Mouse (Mus musculus) adrenal gland, adult (tissue): ENCODE results near the gene Sumo2.
"Not testable (repeated sequence)": the region's sequence is repeated elsewhere in the genome, so short reads cannot be mapped to it uniquely, and the experiment has no call there.

Experiments
- DNase-seq, 2 experiments: peaks; one replicate each; pipeline ENCODE4 v3.0.0; 2022 to 2023; ENCODE audit warnings: low spot score in 1 of 2; ENCODE audit not compliant: inconsistent age in 2 of 2

Gene Sumo2

GRCm38 (mm10) chr11:115485155-115485554, 50.9 kb downstream of the Sumo2 start:
- no peak for DNase-seq

DNA sequence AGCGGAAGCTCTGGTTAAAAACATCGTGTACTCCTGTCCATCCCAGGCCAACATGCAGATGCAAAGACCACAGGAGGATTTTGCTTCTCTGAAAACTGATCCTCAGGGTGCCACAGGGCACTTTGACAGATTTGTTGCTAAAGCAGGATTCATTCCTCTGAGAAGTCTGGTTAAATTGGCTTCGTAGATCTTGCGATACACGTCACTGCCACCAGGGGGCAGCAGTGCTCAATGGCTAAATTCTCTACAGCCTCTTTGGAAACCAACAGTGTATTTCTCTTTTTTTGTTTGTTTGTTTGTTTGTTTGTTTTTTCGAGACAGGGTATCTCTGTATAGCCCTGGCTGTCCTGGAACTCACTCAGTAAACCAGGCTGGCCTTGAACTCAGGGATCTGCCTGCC, 52.4 kb downstream of the Sumo2 start:
- DNase-seq = peak; percentile 73 to 94

DNA sequence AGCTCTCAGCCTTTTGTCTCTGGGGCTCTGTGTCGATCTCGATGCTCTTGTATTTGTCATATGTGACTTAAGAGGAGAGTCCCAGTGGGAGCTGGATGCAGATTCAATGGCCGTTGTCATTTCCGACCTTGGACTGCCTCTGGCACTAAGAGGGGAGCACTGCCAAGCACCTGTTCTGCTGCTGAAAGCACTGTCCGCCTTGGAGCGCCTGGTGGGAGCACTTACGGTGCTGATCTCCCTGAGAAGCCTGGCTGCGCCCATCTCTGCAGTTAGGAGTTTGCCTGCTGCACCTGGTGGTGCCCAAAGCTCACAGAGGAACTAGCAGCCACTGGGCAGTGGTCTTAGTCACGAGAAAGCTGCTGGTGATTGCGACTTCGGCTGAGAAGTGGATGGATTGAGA, 52.8 kb downstream of the Sumo2 start:
- no peak for DNase-seq

GRCm38 (mm10) chr11:115481553-115482259, 54.4 kb downstream of the Sumo2 start:
- no peak for DNase-seq

- no peak for DNase-seq
These were observed 57.7 kb downstream of the Sumo2 start for GRCm38 (mm10) chr11:115478296-115478938.

DNA sequence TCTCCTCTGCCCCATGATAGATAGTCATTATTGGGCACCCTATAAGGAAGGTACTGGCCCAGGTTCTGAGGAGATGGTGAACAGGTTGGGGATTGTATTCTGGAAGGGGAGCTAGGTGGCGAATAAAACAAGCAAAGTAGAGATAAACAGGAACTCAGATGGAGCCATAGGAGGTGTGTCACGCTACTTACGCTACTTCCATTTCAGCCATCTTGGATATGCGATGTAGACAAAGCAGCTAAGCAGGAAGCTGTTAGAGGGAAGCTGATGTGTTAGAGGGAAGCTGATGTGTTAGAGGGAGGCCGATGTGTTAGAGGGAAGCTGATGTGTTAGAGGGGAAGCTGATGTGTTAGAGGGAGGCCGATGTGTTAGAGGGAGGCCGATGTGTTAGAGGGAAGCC, 58.7 kb downstream of the Sumo2 start:
- not testable (repeated sequence) for DNase-seq

DNA sequence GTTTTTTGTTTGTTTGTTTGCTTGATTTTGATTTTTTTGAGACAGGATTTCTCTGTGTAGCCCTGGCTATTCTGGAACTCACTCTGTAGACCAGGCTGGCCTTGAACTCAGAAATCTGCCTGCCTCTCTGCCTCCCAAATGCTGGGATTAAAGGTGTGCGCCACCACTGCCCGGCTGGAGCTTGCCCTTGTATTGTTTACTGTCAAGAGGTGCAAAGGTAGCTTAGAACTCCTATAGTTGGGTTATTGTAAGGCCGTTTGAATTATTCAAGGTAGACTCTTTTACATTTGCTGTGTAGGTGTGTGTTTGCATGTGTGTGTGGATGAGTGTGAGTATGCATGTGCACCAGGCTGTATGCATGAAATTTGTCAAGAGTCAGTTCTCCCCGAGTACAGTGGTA, 59.4 kb downstream of the Sumo2 start:
- DNase-seq = not testable (repeated sequence)

DNA sequence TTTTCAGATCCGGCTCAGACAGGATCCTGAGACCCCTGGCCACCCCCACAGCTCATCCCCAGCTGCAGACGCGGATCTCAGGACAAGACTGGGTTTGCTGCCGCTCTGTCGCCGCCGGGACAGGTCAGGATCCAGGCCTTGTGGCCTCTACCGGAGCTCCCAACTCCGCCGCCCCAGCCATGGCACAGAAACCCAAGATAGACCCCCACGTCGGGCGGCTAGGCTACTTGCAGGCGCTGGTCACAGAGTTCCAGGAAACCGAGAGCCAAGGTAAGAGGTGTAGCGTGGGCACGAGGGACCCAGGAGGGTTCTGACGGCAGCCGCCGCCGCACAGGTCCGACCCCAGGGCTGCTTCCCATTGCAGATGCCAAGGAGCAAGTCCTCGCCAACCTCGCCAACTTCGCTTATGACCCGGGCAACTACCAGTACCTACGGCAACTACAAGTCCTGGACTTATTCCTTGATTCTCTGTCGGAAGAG, 60.3 kb downstream of the Sumo2 start:
- DNase-seq = no peak

DNA sequence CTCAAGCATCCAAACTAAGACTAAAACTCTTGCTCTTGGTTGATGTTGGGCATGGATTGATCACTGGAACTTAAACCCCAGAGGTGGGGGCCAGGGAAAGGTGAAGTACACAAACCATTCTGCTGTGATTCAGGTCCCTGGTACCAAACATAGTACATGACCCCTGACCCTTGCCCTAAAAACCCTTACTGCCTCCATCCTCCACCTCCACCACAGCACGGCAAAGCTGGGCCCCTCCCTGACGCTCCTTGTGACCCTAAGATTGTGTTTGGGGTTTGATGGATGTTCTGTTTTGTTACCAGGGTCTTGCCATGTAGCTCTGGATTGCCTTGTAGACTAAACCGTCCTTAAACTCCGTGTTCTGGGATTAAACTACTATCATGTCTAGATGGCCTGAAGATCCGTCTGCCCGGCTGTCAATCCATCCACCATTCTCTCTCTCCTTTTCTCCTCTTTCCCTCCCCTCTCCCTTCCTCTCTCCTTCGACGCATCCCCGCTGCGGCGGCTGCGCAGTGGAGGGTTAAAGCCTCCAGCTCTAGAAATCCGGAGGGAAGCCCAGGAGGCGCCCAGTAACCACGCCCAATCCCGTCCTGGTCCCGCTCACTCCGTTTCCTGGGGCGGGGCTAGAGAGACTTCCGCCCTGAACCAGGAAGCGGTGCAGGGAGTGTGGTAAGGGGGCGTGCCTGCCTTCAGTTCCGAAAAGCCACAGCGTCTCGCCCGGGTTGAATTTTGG, 60.9 kb downstream of the Sumo2 start, which contains the start of gene Armc7:
Gene Armc7 (plus strand): TSS at position 643 of the 733 bp plus-strand sequence.
- peak; percentile 97 to 99 for DNase-seq

DNA sequence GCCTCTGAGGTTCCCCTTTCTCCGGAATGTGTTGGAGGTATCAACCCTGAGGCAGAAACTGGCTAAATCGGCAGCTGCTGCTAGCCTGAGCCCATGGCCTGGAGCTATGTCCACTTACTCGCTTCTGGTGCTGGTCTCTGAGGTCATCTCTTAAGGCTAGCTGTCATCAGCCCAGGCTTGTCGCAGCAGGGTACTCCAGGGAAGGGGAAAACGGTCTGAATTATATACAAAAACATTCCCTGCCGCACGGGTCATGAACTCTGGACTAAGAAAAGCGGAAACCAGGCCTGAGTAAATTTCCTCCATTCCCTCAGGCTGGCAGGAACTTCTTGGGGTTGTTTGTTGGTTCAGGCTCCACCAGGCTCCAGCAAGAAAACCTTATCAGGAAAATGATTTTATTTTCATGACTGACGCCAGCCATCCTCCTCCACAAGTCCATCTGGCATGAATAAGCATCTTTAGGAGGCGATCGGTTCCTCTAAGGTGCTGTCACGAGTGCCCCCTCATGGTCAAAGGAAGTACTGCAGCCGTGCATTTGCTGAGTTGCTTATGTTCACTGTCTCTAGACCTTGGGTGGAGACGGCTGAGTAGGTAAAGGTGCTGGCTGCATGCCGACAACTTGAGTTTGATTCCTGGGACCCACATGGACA, 62.3 kb downstream of the Sumo2 start:
- peak; percentile 92 to 98 for DNase-seq
